Mouse (Mus musculus): ENCODE measurements around the gene Rtkn. TPM values are rescaled to one million over a fixed set of nuclear protein-coding genes. Genes with fewer than 3 reads are reported as not detected.
A peak's percentile ranks its signal among the peaks of the same experiment; 100 is the strongest.
"Not testable (repeated sequence)": the region's sequence is repeated elsewhere in the genome, so short reads cannot be mapped to it uniquely, and the experiment has no call there.

Gene Rtkn
- polyA plus RNA-seq, 1 experiment from 2014 or later, result 18.0 TPM

DNA sequence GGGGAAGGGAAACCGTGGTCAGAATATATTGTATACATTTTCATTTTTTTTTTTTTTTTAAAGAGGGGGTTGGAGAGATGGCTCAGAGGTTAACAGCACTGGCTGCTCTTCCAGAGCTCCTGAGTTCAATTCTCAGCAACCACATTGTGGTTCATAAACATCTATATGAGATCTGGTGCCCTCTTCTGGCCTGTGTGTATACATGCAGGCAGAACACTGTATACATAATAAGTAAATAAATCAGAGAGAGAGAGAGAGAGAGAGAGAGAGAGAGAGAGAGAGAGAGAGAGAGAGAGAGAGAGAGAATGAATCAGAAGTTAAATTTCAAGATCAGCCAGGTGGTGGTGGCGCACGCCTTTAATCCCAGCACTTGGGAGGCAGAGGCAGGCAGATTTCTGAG is 24.2 kb downstream of the Rtkn start:
- peaks cover 20% of the 10 kb centered on the region for H3K27me3 ChIP-seq (ENCODE audit: control insufficient read depth, insufficient read depth, low read length)
- not testable (repeated sequence) for ATAC-seq (ENCODE audit: low FRiP score, low TSS enrichment); H3K36me3 ChIP-seq (ENCODE audit: control insufficient read depth, insufficient read depth, low read length); H3K4me3 ChIP-seq (ENCODE audit: low read length); H3K9me3 ChIP-seq (ENCODE audit: control insufficient read depth, low read length); H3K4me2 ChIP-seq (replicated peaks; ENCODE audit: low read depth, low read length); H3K9ac ChIP-seq (ENCODE audit: low read depth, low read length); H3K27ac ChIP-seq (ENCODE audit: low read depth, low read length)
- H3K4me1 ChIP-seq (ENCODE audit: control insufficient read depth, insufficient read depth, low read length), result peaks cover 22% of the 10 kb centered on the region; the same call in 1 of the 2 replicates
- 33% methylated on average over 3 of the region's 3 CpGs for WGBS

DNA sequence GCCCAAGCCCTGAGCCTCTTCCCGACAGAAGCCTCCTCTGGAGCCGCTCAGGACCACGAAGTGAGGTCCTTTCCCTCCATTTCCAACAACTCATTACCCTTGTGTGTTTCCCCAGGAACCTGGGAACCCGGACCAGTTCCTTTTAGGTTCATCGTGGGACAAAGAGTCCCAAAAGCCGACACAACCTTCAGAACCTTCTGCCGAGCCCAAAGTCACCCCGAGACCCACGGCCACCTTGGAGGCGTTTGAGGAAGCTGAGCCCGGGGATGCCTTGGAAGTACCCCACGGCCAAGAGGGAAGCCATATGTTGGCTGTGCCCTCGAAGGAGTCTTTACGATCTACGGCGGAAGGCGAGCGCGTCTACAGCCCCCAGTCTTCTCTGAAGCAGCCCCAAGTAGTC is 26.2 kb downstream of the Rtkn start:
- 8% methylated on average over 19 of the region's 19 CpGs for WGBS
- no peaks in the 10 kb centered on the region for H3K36me3 ChIP-seq (ENCODE audit: control insufficient read depth, insufficient read depth, low read length)
- peaks cover 23% of the 10 kb centered on the region for H3K4me1 ChIP-seq (ENCODE audit: control insufficient read depth, insufficient read depth, low read length)

GRCm38 (mm10) chr6:83161921-83162641 is 26.8 kb downstream of the Rtkn start:
- Histone ChIP-seq H3K27ac (ENCODE audit: low read depth, low read length) (no peak overlapping the region), H3K9ac (ENCODE audit: low read depth, low read length) (peak overlapping the region; percentile 43), H3K27me3 (ENCODE audit: control insufficient read depth, insufficient read depth, low read length) (peaks cover 20% of the 10 kb centered on the region), H3K9me3 (ENCODE audit: control insufficient read depth, low read length) (no peaks in the 10 kb centered on the region), H3K4me1 (ENCODE audit: control insufficient read depth, insufficient read depth, low read length) (peaks cover 29% of the 10 kb centered on the region), H3K4me2 (replicated peaks; ENCODE audit: low read depth, low read length) (peak overlapping the region; percentile 61), H3K4me3 (ENCODE audit: low read length) (peak overlapping the region; percentile 38), H3K36me3 (ENCODE audit: control insufficient read depth, insufficient read depth, low read length) (no peaks in the 10 kb centered on the region)
- WGBS, result under 1% methylated on average over 49 of the region's 49 CpGs
- no peak; the same call in 1 of the 2 replicates for ATAC-seq (ENCODE audit: low FRiP score, low TSS enrichment)

More for the DNA sequence above, 26.2 kb downstream of the Rtkn start:
- H3K9me3 ChIP-seq (ENCODE audit: control insufficient read depth, low read length), result no peaks in the 10 kb centered on the region
- H3K27me3 ChIP-seq (ENCODE audit: control insufficient read depth, insufficient read depth, low read length), result peaks cover 20% of the 10 kb centered on the region
- no peak overlapping the region for H3K27ac ChIP-seq (ENCODE audit: low read depth, low read length)
- ATAC-seq (ENCODE audit: low FRiP score, low TSS enrichment), result no peak
- peak overlapping the region; percentile 43 for H3K9ac ChIP-seq (ENCODE audit: low read depth, low read length)
- peak overlapping the region; percentile 61 for H3K4me2 ChIP-seq (replicated peaks; ENCODE audit: low read depth, low read length)
- H3K4me3 ChIP-seq (ENCODE audit: low read length), result peak overlapping the region; percentile 38

- Histone ChIP-seq H3K27ac (ENCODE audit: low read depth, low read length) (no peak overlapping the region), H3K9ac (ENCODE audit: low read depth, low read length) (peak overlapping the region; percentile 43; the same call in 1 of the 2 replicates), H3K36me3 (ENCODE audit: control insufficient read depth, insufficient read depth, low read length) (no peaks in the 10 kb centered on the region), H3K9me3 (ENCODE audit: control insufficient read depth, low read length) (no peaks in the 10 kb centered on the region), H3K27me3 (ENCODE audit: control insufficient read depth, insufficient read depth, low read length) (peaks cover 20% of the 10 kb centered on the region), H3K4me2 (replicated peaks; ENCODE audit: low read depth, low read length) (peak overlapping the region; percentile 61), H3K4me1 (ENCODE audit: control insufficient read depth, insufficient read depth, low read length) (peaks cover 29% of the 10 kb centered on the region), H3K4me3 (ENCODE audit: low read length) (peak overlapping the region; percentile 38)
- no peak; the same call in 1 of the 2 replicates for ATAC-seq (ENCODE audit: low FRiP score, low TSS enrichment)
- under 1% methylated on average over 8 of the region's 8 CpGs for WGBS
Observed at GRCm38 (mm10) chr6:83162701-83163100, 27.4 kb downstream of the Rtkn start.

DNA sequence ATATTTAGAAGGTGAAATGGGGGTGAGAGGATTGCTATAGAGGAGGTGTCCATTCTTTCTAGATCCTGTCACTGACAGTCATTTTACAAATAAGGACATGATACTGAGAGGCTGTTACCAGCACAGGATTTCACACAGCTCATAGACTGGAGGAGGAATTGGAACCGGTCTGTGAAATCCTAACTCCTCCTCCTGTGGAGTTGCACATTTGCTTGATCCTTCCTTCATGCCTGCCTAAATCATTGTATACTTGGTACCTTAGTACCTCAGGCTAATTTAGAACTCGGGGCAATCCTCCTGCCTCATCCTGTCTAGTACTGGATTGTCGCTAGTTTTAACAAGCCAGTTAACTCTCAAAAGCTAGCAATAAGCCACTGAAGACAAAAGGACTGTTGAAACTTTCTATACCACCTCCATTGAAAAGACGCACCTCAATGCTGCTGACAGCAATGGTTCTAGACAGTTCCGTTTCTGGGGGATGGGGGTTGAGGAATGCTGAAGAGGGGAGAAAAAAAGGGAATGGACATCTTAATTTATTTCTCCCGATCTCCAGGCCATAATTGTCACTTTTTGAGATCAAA is 29.9 kb downstream of the Rtkn start:
- WGBS, result 5% methylated on average over 6 of the region's 6 CpGs
- ATAC-seq (ENCODE audit: low FRiP score, low TSS enrichment), result no peak
- H3K4me1 ChIP-seq (ENCODE audit: control insufficient read depth, insufficient read depth, low read length), result peaks cover 29% of the 10 kb centered on the region

DNA sequence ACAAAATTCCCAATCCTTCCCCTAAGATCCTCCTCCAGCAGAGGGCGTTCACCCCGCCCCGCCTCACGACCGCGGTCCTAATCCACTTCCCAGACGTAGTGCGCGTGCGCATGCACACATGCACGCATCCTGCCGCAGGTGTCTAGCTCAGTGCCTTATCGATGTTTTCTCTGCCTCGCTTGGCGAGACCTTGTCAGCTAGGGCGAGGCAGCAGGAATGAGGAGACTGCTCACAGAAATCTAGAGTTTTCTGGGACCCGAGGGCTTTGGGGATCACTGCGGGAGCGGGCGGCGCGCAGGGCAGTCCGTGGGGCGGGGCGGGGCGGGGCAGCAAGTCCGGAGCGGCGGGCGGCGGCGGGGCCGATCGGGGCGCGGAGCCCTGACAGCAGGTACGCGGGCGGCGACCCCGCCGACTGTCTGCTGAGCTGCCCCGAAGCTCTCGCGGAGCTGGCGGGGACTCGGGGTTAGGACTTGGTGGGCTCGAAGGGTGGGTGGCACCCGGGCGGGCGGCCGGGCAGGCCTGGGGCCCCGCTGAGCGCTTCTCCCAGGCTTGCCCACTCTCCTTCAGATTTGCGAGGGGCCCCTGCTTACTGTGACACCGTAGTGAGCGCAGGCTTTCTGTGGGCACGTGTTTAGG is 30.5 kb downstream of the Rtkn start, which contains the start of gene Dctn1:
Gene Dctn1, plus strand, starts transcription at position 314 of the 636 bp plus-strand sequence.
- Histone ChIP-seq H3K9me3 (ENCODE audit: control insufficient read depth, low read length) (no peaks in the 10 kb centered on the region), H3K9ac (ENCODE audit: low read depth, low read length) (peak within 1 kb of the TSS; percentile 82), H3K27ac (ENCODE audit: low read depth, low read length) (peak within 1 kb of the TSS; percentile 74), H3K27me3 (ENCODE audit: control insufficient read depth, insufficient read depth, low read length) (peaks cover 17% of the 10 kb centered on the region), H3K36me3 (ENCODE audit: control insufficient read depth, insufficient read depth, low read length) (no peaks in the 10 kb centered on the region), H3K4me3 (ENCODE audit: low read length) (peak within 1 kb of the TSS; percentile 93), H3K4me1 (ENCODE audit: control insufficient read depth, insufficient read depth, low read length) (peaks cover 29% of the 10 kb centered on the region), H3K4me2 (replicated peaks; ENCODE audit: low read depth, low read length) (peak within 1 kb of the TSS; percentile 88)
- WGBS, result under 1% methylated on average over 56 of the region's 58 CpGs
- ATAC-seq (ENCODE audit: low FRiP score, low TSS enrichment), result peak; percentile 85

More for the DNA sequence above, 29.9 kb downstream of the Rtkn start:
- peaks cover 20% of the 10 kb centered on the region for H3K27me3 ChIP-seq (ENCODE audit: control insufficient read depth, insufficient read depth, low read length)
- H3K9ac ChIP-seq (ENCODE audit: low read depth, low read length), result peak overlapping the region; percentile 82
- no peaks in the 10 kb centered on the region for H3K36me3 ChIP-seq (ENCODE audit: control insufficient read depth, insufficient read depth, low read length)
- H3K4me3 ChIP-seq (ENCODE audit: low read length), result peak overlapping the region; percentile 93
- H3K4me2 ChIP-seq (replicated peaks; ENCODE audit: low read depth, low read length), result peak overlapping the region; percentile 88
- no peaks in the 10 kb centered on the region for H3K9me3 ChIP-seq (ENCODE audit: control insufficient read depth, low read length)
- peak overlapping the region; percentile 74 for H3K27ac ChIP-seq (ENCODE audit: low read depth, low read length)

- Histone ChIP-seq H3K4me3 (ENCODE audit: low read length) (peak overlapping the region; percentile 93), H3K4me1 (ENCODE audit: control insufficient read depth, insufficient read depth, low read length) (peaks cover 29% of the 10 kb centered on the region), H3K36me3 (ENCODE audit: control insufficient read depth, insufficient read depth, low read length) (no peaks in the 10 kb centered on the region), H3K27ac (ENCODE audit: low read depth, low read length) (peak overlapping the region; percentile 74; the same call in 1 of the 2 replicates), H3K4me2 (replicated peaks; ENCODE audit: low read depth, low read length) (peak overlapping the region; percentile 88), H3K9ac (ENCODE audit: low read depth, low read length) (peak overlapping the region; percentile 82), H3K9me3 (ENCODE audit: control insufficient read depth, low read length) (no peaks in the 10 kb centered on the region), H3K27me3 (ENCODE audit: control insufficient read depth, insufficient read depth, low read length) (peaks cover 12% of the 10 kb centered on the region)
- under 1% methylated on average over 12 of the region's 12 CpGs for WGBS
- peak; percentile 1; the same call in 1 of the 2 replicates for ATAC-seq (ENCODE audit: low FRiP score, low TSS enrichment)
Observed at GRCm38 (mm10) chr6:83166243-83166630, 31.0 kb downstream of the Rtkn start.

GRCm38 (mm10) chr6:83169872-83170271 is 34.6 kb downstream of the Rtkn start:
- Histone ChIP-seq H3K27ac (ENCODE audit: low read depth, low read length) (no peak overlapping the region), H3K9ac (ENCODE audit: low read depth, low read length) (no peak overlapping the region), H3K27me3 (ENCODE audit: control insufficient read depth, insufficient read depth, low read length) (no peaks in the 10 kb centered on the region), H3K4me3 (ENCODE audit: low read length) (no peak overlapping the region), H3K4me1 (ENCODE audit: control insufficient read depth, insufficient read depth, low read length) (peaks cover 12% of the 10 kb centered on the region), H3K9me3 (ENCODE audit: control insufficient read depth, low read length) (no peaks in the 10 kb centered on the region), H3K36me3 (ENCODE audit: control insufficient read depth, insufficient read depth, low read length) (no peaks in the 10 kb centered on the region), H3K4me2 (replicated peaks; ENCODE audit: low read depth, low read length) (no peak overlapping the region)
- no peak for ATAC-seq (ENCODE audit: low FRiP score, low TSS enrichment)
- 46% methylated on average over 5 of the region's 5 CpGs for WGBS
